Mouse (Mus musculus): ENCODE measurements around the gene BC107364. TPM values are rescaled to one million over a fixed set of nuclear protein-coding genes. Genes with fewer than 3 reads are reported as not detected.

BC107364 gene
- total and polyA plus RNA-seq, 3 experiments, result 0.17 TPM; not detected in 2

- no peak for DNase-seq (ENCODE audit: low read depth, low spot score)
- H3K27me3 ChIP-seq (ENCODE audit: control insufficient read depth in 1 of 2, insufficient read depth in 2 of 2, low read length in 2 of 2), result no peaks in the 10 kb centered on the region
- H3K4me1 ChIP-seq (ENCODE audit: control insufficient read depth in 1 of 2, insufficient read depth in 2 of 2, low read length in 2 of 2), result peaks cover 10 to 32% of the 10 kb centered on the region in 2 experiments
- no peak for TF ChIP-seq ZMIZ1 (IDR thresholded peaks at IDR 0.05; ENCODE audit: low read depth, low read length)
- no peak for TF ChIP-seq E2F4 (IDR thresholded peaks at IDR 0.05; ENCODE audit: borderline replicate concordance, low read depth, low read length)
- TF ChIP-seq BHLHE40 (IDR thresholded peaks at IDR 0.05; ENCODE audit: borderline replicate concordance, low read depth, low read length), result no peak
- TF ChIP-seq TCF12 (IDR thresholded peaks at IDR 0.05; ENCODE audit: low read depth, low read length), result no peak
- no peak for TF ChIP-seq TAL1 (IDR thresholded peaks at IDR 0.05; ENCODE audit: low read length)
- no peak for TF ChIP-seq POLR2AphosphoS2 (IDR thresholded peaks at IDR 0.05; ENCODE audit: low read length)
- no peak for TF ChIP-seq MAFK (IDR thresholded peaks at IDR 0.05; ENCODE audit: borderline replicate concordance, low read depth, low read length)
- TF ChIP-seq MXI1 (IDR thresholded peaks at IDR 0.05; ENCODE audit: low read depth, low read length), result no peak
- no peak for TF ChIP-seq HCFC1 (IDR thresholded peaks at IDR 0.05; ENCODE audit: low read depth, low read length)
- TF ChIP-seq POLR2A (IDR thresholded peaks at IDR 0.05; ENCODE audit: control insufficient read depth in 1 of 2, insufficient read depth in 1 of 2, low read depth in 1 of 2, low read length in 2 of 2, poor library complexity in 1 of 2), result no peak
- TF ChIP-seq NELFE (IDR thresholded peaks at IDR 0.05; ENCODE audit: low read depth, low read length), result no peak
- no peak for TF ChIP-seq CHD1 (IDR thresholded peaks at IDR 0.05; ENCODE audit: low read depth, low read length)
- TF ChIP-seq ZKSCAN1 (IDR thresholded peaks at IDR 0.05; ENCODE audit: low read depth, low read length), result no peak
- no peak for TF ChIP-seq EP300 (IDR thresholded peaks at IDR 0.05; ENCODE audit: low read depth in 1 of 2, low read length in 2 of 2)
- TF ChIP-seq GATA1 (IDR thresholded peaks at IDR 0.05; ENCODE audit: low read depth, low read length), result no peak
- no peak for TF ChIP-seq NRF1 (IDR thresholded peaks at IDR 0.05; ENCODE audit: insufficient read depth, low read depth, low read length, poor library complexity, severe bottlenecking)
- TF ChIP-seq SIN3A (IDR thresholded peaks at IDR 0.05; ENCODE audit: low read length), result no peak
- no peak for TF ChIP-seq RCOR1 (IDR thresholded peaks at IDR 0.05; ENCODE audit: low read depth, low read length)
- H3K36me3 ChIP-seq (ENCODE audit: control insufficient read depth in 1 of 2, insufficient read depth in 2 of 2, low read length in 2 of 2), result peaks cover 0 to 29% of the 10 kb centered on the region in 2 experiments; a peak in 2 of 4 replicates
- no peak overlapping the region for H3K9ac ChIP-seq (ENCODE audit: control insufficient read depth, low read depth, low read length, poor library complexity, severe bottlenecking)
- H3K4me3 ChIP-seq (ENCODE audit: control insufficient read depth in 1 of 2, insufficient read depth in 1 of 2, low read depth in 2 of 2, low read length in 2 of 2), result peak overlapping the region; percentile 6 to 31; a peak in 2 of 4 replicates
- no peaks in the 10 kb centered on the region for H3K9me3 ChIP-seq (replicated peaks; ENCODE audit: insufficient read depth, low read length)
- no peak overlapping the region for H3K27ac ChIP-seq (ENCODE audit: control insufficient read depth, low read depth, low read length)
- H3K79me2 ChIP-seq (ENCODE audit: control insufficient read depth, insufficient read depth, low read length, poor library complexity), result no peaks in the 10 kb centered on the region; the same call in 1 of the 2 replicates
Observed at GRCm38 (mm10) chr3:96429819-96430132, 22.3 kb downstream of the BC107364 start.

DNA sequence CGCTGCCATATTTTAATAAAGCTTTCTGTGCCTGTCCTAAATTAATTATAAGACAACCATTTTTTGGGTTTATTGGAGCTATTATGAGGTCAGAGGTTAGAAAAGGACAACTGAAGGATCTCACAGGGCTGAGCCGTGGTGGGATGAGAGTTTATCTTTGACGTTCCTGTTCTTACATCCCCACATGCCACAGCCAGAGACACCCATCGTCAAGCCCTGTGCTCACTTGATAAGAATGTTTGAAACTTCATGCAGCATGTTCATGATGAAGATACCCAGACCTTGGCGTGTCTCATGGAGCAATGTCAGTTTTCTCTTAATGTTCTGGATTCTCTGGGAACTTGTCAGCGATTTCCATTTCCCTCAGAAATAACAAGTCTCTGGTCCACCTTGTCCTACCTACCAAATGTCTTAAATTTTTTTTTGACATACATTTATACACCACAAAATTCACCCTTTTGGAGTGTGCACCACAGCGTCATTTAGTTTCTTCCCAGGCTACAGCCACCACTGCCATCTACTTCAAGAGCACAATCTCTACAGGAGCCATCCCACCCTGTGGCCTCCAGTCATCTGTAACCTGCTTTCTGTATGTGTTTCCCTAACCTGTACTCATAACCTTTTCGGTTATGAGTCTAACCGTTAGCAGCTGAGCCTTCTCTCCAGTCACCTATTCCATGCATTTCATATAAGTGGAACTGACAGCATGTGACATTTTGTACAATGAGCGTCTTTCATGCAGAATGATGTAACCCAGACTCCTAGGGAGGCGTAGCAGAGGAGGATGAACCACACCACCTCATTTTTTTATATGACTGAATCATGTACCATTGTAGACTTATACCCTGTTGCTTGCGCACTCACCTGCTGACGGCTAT is 22.9 kb downstream of the BC107364 start:
- Histone ChIP-seq H3K36me3 (ENCODE audit: control insufficient read depth in 1 of 2, insufficient read depth in 2 of 2, low read length in 2 of 2) (peaks cover 0 to 29% of the 10 kb centered on the region in 2 experiments; a peak in 2 of 4 replicates), H3K27me3 (ENCODE audit: control insufficient read depth in 1 of 2, insufficient read depth in 2 of 2, low read length in 2 of 2) (no peaks in the 10 kb centered on the region), H3K9ac (ENCODE audit: control insufficient read depth, low read depth, low read length, poor library complexity, severe bottlenecking) (peak overlapping the region; percentile 21), H3K9me3 (replicated peaks; ENCODE audit: insufficient read depth, low read length) (no peaks in the 10 kb centered on the region), H3K4me3 (ENCODE audit: control insufficient read depth in 1 of 2, insufficient read depth in 1 of 2, low read depth in 2 of 2, low read length in 2 of 2) (peak overlapping the region; percentile 6 to 31; a peak in 3 of 4 replicates), H3K79me2 (ENCODE audit: control insufficient read depth, insufficient read depth, low read length, poor library complexity) (no peaks in the 10 kb centered on the region; the same call in 1 of the 2 replicates), H3K4me1 (ENCODE audit: control insufficient read depth in 1 of 2, insufficient read depth in 2 of 2, low read length in 2 of 2) (peaks cover 10 to 33% of the 10 kb centered on the region in 2 experiments), H3K27ac (ENCODE audit: control insufficient read depth, low read depth, low read length) (peak overlapping the region; percentile 57)
- peak; percentile 93 for DNase-seq (ENCODE audit: low read depth, low spot score)
- TF ChIP-seq GATA1 (IDR thresholded peaks at IDR 0.05; ENCODE audit: low read depth, low read length), result peak; percentile 97
- peak; percentile 97 for TF ChIP-seq TAL1 (IDR thresholded peaks at IDR 0.05; ENCODE audit: low read length)
- no peak for TF ChIP-seq MAX (IDR thresholded peaks at IDR 0.05; ENCODE audit: low read length)
- no peak for TF ChIP-seq USF1 (IDR thresholded peaks at IDR 0.05; ENCODE audit: low read depth, low read length)
- no peak for TF ChIP-seq HCFC1 (IDR thresholded peaks at IDR 0.05; ENCODE audit: low read depth, low read length)
- no peak for TF ChIP-seq MAZ (IDR thresholded peaks at IDR 0.05; ENCODE audit: low read depth, low read length)
- TF ChIP-seq POLR2A (IDR thresholded peaks at IDR 0.05; ENCODE audit: control insufficient read depth in 1 of 2, insufficient read depth in 1 of 2, low read depth in 1 of 2, low read length in 2 of 2, poor library complexity in 1 of 2), result no peak

Measured in MEL (cell line).